Mouse (Mus musculus): ENCODE data around the gene Msh5. TPM values are rescaled to one million over a fixed set of nuclear protein-coding genes. Genes with fewer than 3 reads are reported as not detected.
A peak's percentile ranks its signal among the peaks of the same experiment; 100 is the strongest.

The Msh5 gene
- 3.9 and 5.4 TPM in 2 replicates for polyA plus RNA-seq (2016; fragmentation: Nextera tagmentation; extraction: Ambion mirVana)

DNA sequence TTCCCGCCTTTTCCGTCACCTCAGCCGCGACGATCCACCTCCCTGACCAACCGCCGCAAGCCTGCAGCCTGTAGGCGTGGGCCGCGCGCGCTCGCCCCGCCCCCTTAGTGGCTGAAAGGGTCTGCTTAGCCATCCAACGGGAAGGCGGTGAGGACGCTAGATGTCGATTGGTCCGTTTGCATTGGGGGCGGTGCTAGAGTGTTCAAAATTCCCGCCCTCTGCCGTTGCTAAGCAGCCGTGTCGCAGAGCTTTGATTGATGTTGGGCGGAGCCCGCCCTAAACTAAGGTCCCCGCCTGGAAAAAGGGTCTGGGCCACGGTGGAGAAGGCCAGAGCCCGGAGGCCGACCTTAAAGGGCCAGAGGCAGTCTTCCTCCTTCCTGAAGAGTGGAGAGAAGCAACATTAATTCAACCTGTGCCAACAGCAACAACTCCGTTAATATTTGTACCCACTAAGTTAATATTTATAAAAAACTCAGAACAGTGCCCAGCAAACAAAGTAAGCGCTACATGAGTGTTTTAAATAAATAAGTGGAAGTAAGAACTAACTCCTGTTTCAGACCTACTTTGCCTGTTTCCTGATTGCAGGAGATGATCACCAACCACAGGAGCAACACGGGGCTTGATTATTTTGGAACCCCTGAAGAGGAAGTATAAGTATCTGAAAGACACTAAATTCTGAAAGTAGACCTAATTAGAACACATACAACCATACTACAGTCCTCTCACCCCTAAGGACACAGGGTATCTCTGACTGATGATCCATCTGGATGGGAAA is at the start of gene Msh5:
Gene Msh5, minus strand, starts transcription at position 65 of the 775 bp plus-strand sequence.
- DNase-seq (ENCODE audit: low spot score) = peak; percentile 100
- H3K9me3 ChIP-seq = no peaks in the 10 kb centered on the region
- H3K27me3 ChIP-seq (ENCODE audit: insufficient read depth, poor library complexity, severe bottlenecking) = no peaks in the 10 kb centered on the region
- peak within 1 kb of the TSS; percentile 72 for H3K4me3 ChIP-seq
- peaks cover 68% of the 10 kb centered on the region for H3K4me1 ChIP-seq
- 2% methylated on average over 33 of the region's 33 CpGs for WGBS
- H3K27ac ChIP-seq = peak within 1 kb of the TSS; percentile 98
- H3K36me3 ChIP-seq = 0 out of 2 replicates have a peak, but pooled peaks cover under 1% of the 10 kb centered on the region

DNA sequence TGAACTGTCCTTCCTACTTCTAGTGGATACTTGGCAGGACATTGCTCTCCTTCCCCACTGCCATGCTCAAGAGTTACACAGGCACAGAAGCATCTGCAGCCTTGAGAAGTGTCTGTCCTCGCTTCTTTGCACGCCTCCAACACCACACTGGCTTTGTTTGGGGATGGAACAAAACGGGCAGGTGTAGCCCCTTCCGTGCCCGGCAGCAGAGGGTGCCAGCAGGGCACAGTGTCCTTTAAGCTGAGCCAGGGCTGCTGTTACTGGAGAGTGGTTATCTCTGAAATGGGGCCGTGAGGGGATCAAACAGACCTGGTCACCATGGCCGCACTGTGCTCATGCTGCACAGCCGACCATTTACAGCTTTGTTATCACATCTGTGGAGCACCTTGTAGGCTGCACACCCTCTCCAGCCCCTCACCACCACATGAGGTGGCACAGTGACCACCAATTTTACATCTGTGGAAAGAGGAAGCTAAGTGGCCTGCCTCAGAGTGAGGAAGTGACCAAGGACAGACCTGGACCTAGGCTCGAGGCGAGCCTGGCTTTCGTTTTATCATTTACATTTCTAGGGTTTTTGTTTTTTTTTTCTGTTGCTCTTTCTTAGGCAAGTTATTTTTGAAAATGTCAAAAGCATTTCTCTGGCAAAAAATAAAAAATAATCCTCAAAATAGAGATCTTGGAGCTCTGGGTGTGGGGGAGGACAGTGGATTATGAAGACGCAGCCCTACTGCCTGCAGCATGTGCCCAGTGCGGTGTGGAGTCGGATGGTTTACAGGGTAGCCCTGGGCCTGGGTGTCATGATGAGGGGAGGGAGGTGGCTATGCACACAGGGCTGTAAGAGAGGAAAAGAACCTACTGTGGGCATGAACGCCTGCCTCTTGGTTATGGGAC is 48.2 kb upstream of the Msh5 start:
- no peak for DNase-seq (ENCODE audit: low spot score)
- H3K9me3 ChIP-seq = no peaks in the 10 kb centered on the region
- 81% methylated on average over 15 of the region's 15 CpGs for WGBS
- H3K27ac ChIP-seq = 0 out of 2 replicates have a peak overlapping the region, but pooled peaks have one; percentile 6
- H3K27me3 ChIP-seq (ENCODE audit: insufficient read depth, poor library complexity, severe bottlenecking) = no peaks in the 10 kb centered on the region
- peaks cover 82% of the 10 kb centered on the region for H3K36me3 ChIP-seq
- peaks cover 12% of the 10 kb centered on the region for H3K4me1 ChIP-seq
- no peak overlapping the region for H3K4me3 ChIP-seq

DNA sequence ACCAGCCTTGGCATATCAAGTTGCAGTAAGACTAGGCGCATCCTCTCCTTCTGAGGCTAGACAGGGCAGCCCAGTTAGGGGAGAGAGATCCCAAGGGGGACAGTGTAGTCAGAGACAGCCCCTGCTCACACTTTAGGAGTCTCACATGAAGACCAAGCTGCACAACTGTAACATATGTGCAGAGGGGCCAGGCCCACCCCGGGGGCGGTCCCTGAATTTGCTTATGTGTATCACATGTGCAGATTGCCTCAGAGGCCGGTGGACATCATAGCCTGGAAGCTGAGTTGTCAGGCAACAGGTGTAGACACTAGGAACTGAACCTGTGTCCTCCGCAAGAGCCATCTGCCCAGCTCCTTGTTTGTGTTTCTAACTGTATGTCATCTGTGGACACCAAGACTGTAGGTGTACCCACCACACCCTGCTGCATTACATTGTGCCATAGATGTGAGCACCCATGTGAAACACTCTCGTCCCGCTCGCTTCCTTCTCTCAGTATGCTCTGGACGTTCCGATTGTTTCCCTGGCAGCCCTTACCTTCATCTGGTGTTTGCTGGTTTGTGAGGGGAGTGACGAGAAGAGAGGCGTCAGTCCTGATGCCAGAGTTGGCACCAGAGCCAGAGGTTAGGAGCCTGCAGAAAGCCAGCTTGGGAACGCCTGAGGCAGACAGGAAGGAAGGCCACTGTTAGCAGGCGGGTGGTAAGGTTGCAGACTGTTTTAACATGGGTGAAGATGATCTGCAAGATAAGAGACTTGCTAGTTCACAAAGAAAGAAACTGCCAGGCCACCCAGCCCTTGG is 46.1 kb upstream of the Msh5 start:
- peaks cover 17% of the 10 kb centered on the region for H3K4me1 ChIP-seq
- H3K27ac ChIP-seq = no peak overlapping the region
- no peak overlapping the region for H3K4me3 ChIP-seq
- peaks cover 65% of the 10 kb centered on the region for H3K36me3 ChIP-seq
- no peaks in the 10 kb centered on the region for H3K9me3 ChIP-seq
- DNase-seq (ENCODE audit: low spot score) = no peak
- H3K27me3 ChIP-seq (ENCODE audit: insufficient read depth, poor library complexity, severe bottlenecking) = no peaks in the 10 kb centered on the region
- 89% methylated on average over 14 of the region's 14 CpGs for WGBS

GRCm38 (mm10) chr17:35090166-35090932 is 43.8 kb upstream of the Msh5 start:
- H3K36me3 ChIP-seq = peaks cover 43% of the 10 kb centered on the region
- no peaks in the 10 kb centered on the region for H3K9me3 ChIP-seq
- H3K4me1 ChIP-seq = peaks cover 17% of the 10 kb centered on the region
- WGBS = 65% methylated on average over 8 of the region's 8 CpGs
- peak overlapping the region; percentile 99; the same call in 1 of the 2 replicates for H3K27ac ChIP-seq
- H3K27me3 ChIP-seq (ENCODE audit: insufficient read depth, poor library complexity, severe bottlenecking) = no peaks in the 10 kb centered on the region
- DNase-seq (ENCODE audit: low spot score) = no peak
- peak overlapping the region; percentile 82 for H3K4me3 ChIP-seq

- Histone ChIP-seq H3K4me1 (peaks cover 17% of the 10 kb centered on the region), H3K27ac (peak within 1 kb of the TSS; percentile 99), H3K9me3 (no peaks in the 10 kb centered on the region), H3K27me3 (ENCODE audit: insufficient read depth, poor library complexity, severe bottlenecking) (no peaks in the 10 kb centered on the region), H3K36me3 (peaks cover 31% of the 10 kb centered on the region), H3K4me3 (peak within 1 kb of the TSS; percentile 82)
- peak; percentile 96 for DNase-seq (ENCODE audit: low spot score)
- WGBS = 3% methylated on average over 67 of the region's 67 CpGs
Measured at GRCm38 (mm10) chr17:35088825-35089644, 42.5 kb upstream of the Msh5 start, which contains the start of gene Abhd16a. Gene Abhd16a, plus strand, starts transcription at chr17:35089263.

DNA sequence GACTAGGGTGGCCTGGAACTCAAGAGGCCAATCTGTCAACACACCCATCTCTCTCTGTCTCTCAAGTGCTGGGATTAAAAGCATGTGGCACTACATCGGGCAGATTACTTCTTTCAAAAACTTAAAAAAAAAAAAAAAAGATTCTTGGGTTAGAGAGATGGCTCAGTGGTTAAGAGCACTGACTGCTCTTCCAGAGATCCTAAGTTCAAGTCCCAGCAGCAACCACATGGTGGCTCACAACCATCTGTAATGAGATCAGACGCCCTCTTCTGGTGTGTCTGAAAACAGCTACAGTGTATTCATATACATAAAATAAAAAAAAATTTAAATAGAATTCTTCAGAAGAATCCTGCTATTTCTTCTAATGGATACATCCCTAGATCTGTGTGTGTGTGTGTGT is 41.6 kb upstream of the Msh5 start:
- H3K4me3 ChIP-seq = no peak overlapping the region
- H3K9me3 ChIP-seq = no peaks in the 10 kb centered on the region
- no peaks in the 10 kb centered on the region for H3K27me3 ChIP-seq (ENCODE audit: insufficient read depth, poor library complexity, severe bottlenecking)
- no peak for DNase-seq (ENCODE audit: low spot score)
- H3K36me3 ChIP-seq = peaks cover 23% of the 10 kb centered on the region
- peaks cover 17% of the 10 kb centered on the region for H3K4me1 ChIP-seq
- no peak overlapping the region for H3K27ac ChIP-seq
- 45% methylated on average over 2 of the region's 2 CpGs for WGBS

GRCm38 (mm10) chr17:35085208-35085865 is 38.8 kb upstream of the Msh5 start, which contains the start of gene Ly6g6f:
Gene Ly6g6f, minus strand, starts transcription at chr17:35085610.
- Histone ChIP-seq H3K27ac (no peak within 1 kb of the TSS), H3K4me3 (no peak within 1 kb of the TSS), H3K4me1 (peaks cover 17% of the 10 kb centered on the region), H3K9me3 (no peaks in the 10 kb centered on the region), H3K36me3 (no peaks in the 10 kb centered on the region), H3K27me3 (ENCODE audit: insufficient read depth, poor library complexity, severe bottlenecking) (peaks cover 4% of the 10 kb centered on the region)
- DNase-seq (ENCODE audit: low spot score) = no peak
- 61% methylated on average over 7 of the region's 7 CpGs for WGBS

- 64% methylated on average over 3 of the region's 3 CpGs for WGBS
- Histone ChIP-seq H3K9me3 (no peaks in the 10 kb centered on the region), H3K4me1 (peaks cover 19% of the 10 kb centered on the region), H3K4me3 (no peak overlapping the region), H3K27ac (no peak overlapping the region), H3K27me3 (ENCODE audit: insufficient read depth, poor library complexity, severe bottlenecking) (peaks cover 4% of the 10 kb centered on the region), H3K36me3 (no peaks in the 10 kb centered on the region)
- no peak for DNase-seq (ENCODE audit: low spot score)
Measured at GRCm38 (mm10) chr17:35083929-35084497, 37.5 kb upstream of the Msh5 start.

- Histone ChIP-seq H3K27me3 (ENCODE audit: insufficient read depth, poor library complexity, severe bottlenecking) (peaks cover 4% of the 10 kb centered on the region), H3K36me3 (no peaks in the 10 kb centered on the region), H3K9me3 (no peaks in the 10 kb centered on the region), H3K4me3 (no peak overlapping the region), H3K27ac (no peak overlapping the region), H3K4me1 (peaks cover 22% of the 10 kb centered on the region)
- DNase-seq (ENCODE audit: low spot score) = no peak
- WGBS = 81% methylated on average over 16 of the region's 16 CpGs
Measured at GRCm38 (mm10) chr17:35082841-35083576, 36.5 kb upstream of the Msh5 start.

- H3K27ac ChIP-seq = no peak overlapping the region
- no peak overlapping the region for H3K4me3 ChIP-seq
- H3K4me1 ChIP-seq = peaks cover 43% of the 10 kb centered on the region
- no peaks in the 10 kb centered on the region for H3K36me3 ChIP-seq
- H3K9me3 ChIP-seq = no peaks in the 10 kb centered on the region
- peaks cover 11% of the 10 kb centered on the region for H3K27me3 ChIP-seq (ENCODE audit: insufficient read depth, poor library complexity, severe bottlenecking)
- 78% methylated on average over 4 of the region's 4 CpGs for WGBS
- no peak for DNase-seq (ENCODE audit: low spot score)
Measured at GRCm38 (mm10) chr17:35080710-35081109, 34.2 kb upstream of the Msh5 start.
